Mouse (Mus musculus) c-Kit-positive CD71-positive TER-119-negative erythroid progenitor cells, embryonic 14.5 days (primary cell): ENCODE data around the gene Cyp46a1.

ENCODE experiments used
- DNase-seq: peaks from one replicate; pipeline ENCODE4 v3.0.0-alpha.2; 2013; ENCODE audit warnings: low read depth

The Cyp46a1 gene

DNA sequence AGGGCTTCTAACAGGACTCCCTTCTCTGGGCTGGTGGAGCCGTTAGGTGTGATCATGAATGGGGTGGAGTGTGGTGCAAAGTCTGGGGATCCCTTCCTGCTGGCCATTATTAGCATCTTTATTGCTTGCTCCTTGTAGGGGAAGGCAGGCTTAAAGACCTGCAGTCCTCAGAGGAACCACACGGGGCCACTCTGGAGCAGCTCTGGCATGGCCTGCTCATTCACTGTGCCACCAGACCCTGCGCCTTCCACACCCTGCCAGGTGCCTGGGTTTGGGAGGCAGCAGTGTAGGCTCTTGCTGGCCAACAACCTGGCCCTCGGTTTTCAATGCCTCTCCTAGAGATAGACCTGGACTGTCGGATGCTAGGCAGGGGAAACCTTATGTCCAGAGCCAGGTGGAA is 29.6 kb downstream of the Cyp46a1 start:
- DNase-seq: peak; percentile 9

DNA sequence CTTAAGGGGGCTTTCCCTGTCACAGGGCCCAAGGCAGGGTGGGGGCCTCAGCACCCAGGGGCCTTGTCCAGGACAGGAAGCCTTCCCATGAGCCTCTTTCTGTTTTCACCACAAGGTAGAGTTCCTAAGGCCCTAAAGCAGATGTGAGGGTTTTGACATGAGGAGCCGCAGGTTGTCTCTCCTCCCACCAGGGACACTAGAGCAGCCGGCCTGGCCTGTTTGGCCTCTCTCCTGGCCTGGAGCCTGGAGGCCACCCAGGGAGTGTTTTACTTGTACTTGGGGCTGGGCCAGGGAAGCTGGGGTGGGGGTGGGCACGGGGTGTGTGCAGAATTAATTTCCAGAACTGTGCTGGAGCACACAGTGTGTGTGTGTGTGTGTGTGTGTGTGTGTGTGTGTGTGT is 31.2 kb downstream of the Cyp46a1 start:
- DNase-seq: no peak

DNA sequence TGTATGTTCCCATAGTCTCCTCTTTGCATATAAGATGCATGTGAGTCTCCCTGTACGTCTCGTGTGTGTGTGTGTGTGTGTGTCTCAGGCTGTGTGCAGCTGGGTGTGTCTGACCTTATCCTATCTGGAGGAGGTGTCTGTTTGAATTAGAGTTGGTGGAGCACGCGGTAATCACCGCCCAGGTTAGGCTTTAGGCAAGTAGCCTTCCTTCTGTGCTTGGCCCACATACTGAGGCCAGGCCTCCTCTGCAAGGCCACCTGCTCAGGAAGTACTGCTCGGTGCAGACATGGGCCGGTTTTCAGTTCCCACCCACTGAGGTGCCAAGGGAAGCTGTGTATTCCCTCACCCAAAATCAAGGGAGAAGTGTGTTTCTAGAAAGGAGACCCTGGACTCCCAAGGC is 31.7 kb downstream of the Cyp46a1 start:
- DNase-seq: no peak

DNA sequence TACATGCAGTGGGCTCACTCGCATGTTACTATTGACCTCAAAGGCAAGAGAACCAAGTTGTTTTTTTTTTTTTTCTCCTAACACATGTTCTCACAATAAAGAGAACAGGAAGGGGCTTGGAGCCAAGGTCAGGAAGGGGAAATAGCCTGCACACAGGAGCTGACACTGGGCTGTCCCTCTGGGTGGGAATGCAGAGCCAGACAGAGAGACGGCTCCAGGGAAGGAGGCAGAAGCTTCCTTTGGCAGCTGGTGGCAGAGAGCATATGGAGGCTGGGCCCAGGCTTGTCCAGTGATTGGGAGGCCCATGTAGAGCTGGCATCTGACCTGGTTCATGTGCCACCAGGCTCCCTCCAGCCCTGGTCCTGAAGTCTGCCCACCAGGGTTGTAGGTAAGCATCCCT is 33.7 kb downstream of the Cyp46a1 start:
- DNase-seq: no peak

DNA sequence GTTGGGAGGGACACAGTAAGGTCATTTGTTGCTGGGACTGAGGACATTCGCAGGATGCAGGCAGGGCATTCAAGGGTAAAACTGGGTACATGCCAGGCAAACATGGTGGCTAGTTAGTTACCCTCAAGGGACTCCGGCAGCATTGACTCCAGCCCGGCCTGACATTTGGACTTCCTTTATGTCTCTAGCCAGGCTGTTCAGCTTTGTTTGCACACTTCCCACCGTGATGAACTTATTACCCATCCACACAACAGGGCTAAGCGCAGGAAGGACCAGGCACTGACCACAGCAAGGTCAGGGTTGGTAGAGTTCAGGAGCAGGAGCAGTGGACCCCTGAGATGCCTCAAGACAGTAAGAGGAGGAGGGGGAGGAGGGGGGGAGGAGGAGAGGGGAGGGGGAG is 34.7 kb downstream of the Cyp46a1 start:
- no peak for DNase-seq

DNA sequence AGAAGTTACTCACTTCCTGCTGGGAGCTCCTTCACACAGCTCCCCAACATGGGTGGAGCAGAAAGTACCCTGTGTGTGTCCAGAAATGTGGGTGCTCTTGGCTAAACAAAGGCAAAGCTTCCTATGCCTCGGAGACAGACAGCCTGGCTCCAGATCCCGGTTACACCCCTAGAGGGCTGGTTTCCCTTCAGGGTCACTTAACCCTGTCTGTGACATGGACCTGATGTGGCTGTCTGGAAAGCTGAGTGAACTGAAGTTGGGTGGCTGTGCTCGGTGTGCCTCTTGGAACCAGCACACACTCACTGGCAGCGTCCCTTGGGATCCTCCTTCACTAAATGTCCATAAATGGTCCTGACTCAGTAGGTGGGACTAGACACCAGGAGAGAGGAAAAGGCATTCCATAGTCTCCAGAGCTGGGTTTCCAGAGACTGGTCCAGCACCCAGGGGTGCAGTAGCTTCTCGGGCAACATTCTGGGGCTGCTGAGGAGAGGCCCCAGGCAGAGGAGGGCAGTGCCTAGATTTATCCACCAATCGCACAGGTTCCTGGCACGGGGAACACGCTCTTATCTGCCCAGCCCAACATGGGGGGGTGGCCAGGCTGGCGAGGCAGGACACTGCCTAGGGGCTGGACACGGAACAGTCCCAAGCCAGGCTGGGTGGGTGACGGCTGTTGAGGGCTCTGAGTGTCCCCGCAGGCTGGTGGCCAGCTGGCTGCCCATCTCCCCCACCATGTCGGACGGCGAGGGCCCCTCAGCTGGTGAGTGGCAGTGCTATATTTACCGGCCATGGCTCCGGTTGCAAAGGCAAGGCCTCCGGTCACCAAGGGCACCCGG is 36.6 kb downstream of the Cyp46a1 start, which contains the start of gene Eml1:
Gene Eml1 (plus strand): TSS at position 362 of the 833 bp plus-strand sequence.
- DNase-seq: no peak

DNA sequence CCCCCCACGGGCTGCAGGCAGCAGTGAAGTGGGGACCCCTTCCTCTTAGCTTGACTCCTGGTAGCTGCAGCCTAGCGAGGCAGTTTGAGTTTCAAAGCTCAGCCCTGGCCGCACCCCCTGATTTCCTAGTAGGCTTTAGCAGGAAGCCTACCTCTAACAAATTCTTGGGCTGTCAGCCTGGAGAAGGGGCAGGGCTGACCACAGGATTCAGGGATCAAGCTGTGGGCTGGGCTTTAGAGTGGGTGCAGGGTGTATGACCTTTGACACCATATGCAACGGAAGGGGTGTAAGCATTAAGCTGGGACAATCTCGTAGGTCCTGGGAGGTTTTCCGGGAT is 37.2 kb downstream of the Cyp46a1 start:
- no peak for DNase-seq

DNA sequence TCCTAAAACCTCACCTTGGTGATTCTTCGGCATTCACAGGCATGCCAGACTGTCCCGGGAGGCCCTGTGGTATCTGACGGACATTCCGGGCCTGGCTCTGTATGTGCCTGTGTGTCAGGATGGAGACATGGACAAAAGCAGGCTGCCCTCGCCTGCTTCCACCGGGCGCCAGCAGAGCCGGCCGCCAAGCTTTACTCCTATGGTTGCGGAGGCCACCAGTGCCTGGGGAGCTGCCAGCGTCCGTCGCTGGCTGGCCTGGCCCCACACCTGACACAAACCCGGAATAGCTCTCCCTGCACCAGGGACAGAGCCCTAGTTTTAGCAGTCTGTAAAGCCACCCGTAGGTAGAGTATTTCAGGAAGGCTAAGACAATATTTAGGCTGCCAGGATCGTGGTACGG is 38.1 kb downstream of the Cyp46a1 start:
- no peak for DNase-seq

DNA sequence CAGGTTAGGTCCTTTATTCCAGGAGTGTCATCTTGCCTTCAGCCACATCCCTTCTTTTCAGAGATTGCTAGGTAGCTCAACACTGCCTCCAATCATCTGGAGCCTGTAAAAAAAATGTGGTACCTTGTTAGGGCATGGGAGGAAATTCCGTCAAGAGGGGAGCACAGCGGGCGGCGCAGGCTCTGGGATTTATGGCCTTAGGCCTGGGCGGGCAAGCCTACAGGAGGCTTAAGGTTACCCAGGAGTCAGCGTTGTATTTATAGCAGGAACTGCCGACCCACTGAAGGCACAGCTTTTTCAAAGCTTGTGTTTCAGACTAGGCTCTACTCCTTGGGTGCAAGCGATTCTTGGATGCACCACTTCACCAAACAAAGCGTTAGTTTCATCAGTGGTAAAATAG is 39.4 kb downstream of the Cyp46a1 start:
- no peak for DNase-seq

DNA sequence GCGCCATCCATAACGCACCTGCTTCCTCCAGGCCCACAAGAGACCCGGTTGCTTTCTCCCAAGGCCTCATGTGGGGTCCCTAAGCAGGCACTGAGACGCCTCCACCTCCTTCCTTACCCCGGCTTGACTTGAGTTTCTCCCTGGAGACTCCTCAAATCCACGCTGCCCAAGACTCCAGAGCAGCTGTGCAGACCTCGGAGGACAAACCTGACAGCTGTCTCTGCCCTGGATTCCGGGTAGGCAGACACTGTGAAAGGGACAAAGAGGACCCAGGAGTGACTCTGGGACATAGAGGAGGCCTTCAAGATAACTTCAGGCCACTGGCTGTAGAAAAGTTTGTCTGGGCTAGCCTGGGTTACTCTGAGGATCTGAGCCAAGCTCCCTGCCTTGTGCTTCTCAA is 40.5 kb downstream of the Cyp46a1 start:
- no peak for DNase-seq

DNA sequence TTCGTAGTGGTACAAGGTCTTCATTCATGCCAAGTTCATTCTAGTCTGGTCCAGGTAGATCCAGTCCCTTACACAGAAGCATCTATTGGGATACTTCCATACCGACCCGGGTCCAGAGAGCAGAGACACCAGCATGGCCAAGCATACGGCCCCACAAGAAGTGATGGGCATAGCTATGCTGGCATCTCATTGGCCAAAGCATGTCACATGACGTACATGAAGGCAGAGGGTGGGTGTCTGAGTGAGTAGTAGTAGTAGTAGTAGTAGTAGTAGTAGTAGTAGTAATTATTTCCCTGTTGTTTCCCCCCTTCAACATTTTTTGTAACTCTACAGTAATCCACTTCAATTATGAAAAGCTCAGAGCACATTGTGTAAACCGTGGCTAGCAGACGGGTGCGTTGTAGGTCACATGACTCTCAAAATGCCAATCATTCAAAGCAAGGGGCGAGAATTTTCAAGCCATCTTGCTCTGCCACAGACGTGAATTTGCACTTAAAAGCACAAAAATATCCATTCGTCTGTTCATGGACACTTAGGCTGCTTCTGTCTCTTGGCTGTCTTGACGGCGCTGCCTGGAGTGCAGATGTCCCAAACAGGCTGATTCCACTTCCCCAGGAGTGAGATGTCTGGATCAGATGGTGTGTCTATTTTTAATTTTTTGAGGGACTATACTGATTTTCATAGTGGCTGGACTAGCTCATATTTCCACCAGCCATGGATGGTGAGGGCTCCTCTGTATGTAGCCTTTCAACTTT is 44.4 kb downstream of the Cyp46a1 start:
- DNase-seq: no peak

DNA sequence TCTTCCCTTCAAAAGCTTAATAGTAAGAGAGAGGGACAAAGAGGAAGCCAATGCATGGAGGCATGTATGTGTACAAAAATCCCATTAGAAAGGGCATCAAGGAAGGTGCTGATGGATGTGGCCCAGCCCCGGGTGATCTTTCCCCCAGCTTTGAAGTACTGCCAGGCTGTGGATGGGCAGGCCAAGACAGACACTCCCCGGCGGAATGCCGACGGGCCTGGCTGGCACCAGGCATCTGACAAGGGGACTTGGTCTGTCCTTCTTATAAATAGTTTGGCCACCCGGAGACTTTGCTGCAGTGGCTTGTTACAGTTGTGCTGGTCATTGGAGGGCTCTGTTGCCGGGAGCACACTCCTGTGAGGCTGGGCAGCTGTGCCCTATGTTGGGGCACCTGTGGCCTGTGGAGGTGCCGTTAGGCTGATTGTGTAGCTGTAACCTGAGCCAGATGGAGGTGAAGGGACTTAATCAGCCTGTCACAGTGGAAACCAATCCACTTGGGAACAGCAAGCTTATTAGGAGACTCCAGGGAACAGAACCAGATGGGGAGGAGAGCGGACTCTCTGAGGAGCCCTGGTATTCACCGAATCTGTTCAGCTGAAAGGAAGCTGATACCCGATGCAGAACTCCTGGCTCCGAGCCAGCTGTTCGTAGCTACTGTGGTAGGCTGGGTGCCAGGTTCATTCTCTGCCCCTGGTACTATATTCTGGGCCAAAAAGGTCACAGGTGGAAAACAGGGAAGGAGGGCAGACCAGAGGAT is 52.5 kb downstream of the Cyp46a1 start:
- no peak for DNase-seq

DNA sequence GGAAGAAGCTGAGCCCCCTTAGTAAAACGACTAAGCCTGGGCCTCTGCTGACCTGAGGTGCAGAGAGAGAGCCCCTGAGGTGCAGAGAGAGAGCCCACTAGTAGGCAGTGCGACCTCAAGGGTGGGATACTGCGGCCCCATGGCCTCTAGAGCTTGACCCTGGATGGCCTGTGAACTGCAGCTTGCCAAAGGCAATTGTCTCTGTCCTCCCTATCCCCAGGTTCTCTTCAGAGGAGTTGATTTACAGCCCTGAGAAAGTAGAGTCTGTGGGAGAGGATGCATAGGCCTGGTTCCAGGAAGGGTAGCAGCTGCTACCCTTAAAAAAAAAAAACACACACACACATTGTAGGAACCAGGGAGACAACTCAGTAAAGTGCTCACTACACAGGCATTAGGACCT is 55.5 kb downstream of the Cyp46a1 start:
- DNase-seq: no peak

DNA sequence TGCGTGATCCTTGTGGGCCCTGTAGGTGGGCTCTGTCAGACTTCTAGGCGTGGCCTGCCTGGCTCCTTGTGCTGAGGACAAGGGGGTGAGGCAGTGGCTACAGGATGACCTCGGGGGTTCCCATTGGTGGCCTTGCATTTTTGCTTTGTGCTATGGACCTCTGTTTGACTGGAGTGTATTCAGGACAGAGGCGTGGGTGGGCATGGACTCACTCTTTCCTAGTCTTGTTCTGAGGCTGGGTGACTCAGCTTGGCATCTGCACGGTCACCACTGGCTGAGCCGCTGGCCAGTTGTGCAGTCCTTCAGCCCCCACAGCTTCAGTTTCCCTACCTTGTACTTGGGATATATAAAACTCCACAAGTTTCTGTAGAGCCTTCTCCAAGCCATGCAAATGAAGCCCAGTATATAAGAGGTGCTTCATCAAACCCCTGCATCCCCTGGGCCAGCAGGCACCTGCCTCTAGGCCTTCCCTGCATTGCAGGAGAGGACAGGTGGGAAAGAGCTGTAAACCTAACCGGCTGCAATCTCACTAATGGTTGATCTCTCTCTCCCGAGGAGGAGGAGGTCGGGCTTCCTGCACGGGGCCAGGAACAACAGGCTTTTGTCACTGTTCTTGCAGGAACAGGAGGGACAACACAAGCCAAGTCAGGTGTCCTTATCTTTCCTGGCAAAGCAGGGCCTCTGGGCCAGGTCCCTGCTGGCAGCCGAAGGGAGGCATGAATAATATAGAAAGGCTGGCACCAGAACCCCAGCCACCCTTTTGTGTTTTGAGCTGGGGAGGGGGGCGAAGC is 58.3 kb downstream of the Cyp46a1 start:
- DNase-seq: no peak

DNA sequence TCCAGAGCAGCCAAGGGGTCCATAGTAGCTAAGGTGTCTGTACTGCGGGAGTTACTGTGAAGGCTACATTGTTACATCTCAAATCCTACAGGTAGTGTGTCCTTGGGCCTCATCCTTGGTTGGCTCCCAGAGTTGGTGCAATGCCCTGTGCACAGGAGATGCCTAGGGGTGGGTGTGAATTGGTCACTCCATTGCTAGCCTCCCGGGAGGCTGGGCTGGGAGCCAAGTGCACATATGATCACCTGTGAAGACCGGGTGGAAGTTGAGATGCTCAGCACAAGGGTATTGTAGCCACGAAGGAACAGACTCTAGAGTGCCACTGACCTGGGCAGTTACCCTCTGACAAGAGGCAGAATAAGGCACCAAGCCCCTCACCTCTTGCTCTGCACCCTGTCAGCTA is 58.9 kb downstream of the Cyp46a1 start:
- no peak for DNase-seq

DNA sequence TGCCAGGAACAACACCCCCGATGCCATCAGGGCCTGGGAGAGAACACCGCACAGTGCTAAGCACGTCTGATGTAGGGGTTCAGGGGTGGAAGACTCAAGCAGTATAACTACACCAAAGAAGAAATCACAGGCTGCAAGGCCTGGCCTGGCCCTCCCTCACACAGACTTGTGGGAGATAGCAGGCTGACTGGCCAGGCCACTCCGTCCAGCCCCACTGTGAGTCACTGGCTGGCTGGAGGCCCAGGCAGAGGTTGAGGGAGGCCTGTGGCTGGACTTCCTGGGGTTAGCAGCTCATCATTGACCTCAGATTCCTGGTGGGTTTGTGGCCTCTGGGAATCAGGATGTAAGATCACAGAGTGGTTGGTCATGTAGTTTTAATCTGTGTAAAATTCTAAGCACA is 59.5 kb downstream of the Cyp46a1 start:
- no peak for DNase-seq

DNA sequence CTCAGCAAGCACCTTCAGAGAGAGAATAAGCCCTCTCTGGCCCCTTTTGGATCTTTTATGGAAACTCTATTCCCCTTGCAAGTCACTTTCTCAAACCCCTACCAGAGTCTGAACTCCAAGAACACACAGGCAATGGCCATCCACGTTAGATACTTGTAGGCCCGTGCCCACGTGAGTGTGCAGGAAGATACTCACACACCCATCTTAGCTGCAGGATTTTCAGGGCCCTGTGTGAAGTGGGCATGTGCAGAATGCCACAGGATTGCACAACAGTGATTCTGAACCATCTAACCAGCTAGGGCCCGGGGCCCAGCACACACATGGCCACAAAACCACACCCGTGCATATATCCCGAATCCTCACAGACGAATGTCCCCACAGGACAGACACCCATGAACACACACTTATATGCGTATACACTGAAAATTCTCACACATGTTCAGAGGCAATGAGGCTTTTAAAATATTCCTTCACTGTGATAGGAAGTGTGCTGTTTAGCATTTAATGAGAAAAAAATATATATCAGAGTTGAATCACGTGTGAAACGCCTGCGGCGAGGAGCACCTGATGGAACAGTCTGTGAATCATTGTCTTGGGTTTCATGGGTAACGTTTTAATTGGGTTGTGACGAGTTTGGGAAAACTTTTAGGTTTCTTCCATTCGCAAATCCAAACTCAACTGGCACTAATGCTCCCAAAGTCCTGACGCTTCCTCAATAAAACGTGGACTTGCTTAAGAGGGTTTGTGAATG is 60.5 kb downstream of the Cyp46a1 start:
- no peak for DNase-seq

DNA sequence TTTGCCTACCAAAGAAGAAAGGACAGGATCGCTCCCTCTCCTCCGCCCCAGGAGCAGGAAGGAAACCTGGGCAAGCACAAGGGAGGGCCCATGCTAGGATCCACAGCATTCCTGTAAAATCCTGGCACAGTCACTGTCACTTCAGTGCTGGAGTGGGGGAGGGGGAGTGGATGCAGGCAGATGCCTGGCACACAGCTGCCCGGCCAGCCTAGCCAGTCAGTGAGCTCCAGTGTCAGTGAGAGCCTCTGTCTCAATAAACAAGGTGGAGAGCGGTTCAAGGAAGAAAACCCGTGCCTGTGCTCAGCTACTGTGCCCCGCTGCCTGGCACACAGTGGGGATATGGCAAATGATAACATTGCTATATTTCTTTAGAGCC is 61.1 kb downstream of the Cyp46a1 start:
- DNase-seq: no peak

DNA sequence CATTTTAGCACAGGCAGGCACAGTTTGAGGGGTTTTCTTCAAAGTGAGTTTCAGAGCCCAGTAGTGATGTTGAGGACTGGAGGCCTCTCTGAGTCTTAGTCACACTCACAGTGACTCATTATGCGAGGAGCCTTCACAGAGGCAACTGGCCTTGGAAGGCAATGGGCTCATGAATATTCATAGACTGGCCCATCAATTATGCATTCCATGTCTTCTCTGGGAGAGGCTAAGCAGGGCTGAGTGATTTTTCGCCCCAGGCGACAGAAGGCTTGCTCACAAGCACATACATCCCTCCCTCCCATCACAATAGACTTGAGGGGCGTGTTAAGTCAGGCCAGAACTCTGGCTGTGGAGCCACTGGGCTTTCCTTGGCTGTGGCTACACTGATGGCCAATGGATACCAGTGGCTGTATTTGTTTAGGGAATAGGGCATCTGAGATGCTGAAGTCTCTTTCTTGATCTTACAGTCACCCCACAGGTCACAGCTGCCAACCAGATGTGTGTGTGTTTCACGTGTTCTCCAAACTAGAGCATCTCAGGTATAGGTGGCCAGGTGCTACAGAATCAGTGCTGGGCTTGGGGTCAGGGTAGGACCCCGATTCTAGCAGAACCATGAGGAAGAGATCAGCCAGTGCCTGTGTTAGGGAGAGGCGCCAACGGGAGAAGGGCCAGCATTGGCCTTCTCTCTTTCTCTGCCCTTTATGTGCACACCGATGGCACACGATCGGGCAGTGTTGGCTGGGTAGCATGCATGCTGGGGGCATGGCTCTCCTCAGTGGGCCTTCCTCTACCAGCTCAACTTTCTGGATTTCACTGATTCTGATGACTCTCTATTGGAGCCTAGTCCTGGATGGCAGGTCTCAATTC is 62.1 kb downstream of the Cyp46a1 start:
- DNase-seq: no peak

DNA sequence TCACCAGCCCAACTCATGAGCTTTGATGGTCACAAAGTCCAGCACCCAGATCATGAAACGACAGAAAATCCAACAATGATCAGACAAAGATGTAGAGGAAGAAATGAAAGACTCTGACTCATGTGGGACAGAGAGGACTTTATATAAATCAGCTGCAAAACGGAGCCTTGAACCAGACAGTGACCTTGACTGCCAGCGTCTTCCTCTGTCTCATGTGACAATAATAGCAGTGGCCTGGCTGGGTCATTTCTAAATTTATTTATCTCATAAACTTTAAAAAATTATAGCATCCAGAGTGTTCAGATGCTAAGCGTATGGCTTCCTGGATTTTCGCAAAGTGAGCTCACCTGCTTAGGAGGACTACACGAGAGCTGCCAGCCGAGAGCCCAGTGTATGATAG is 64.5 kb downstream of the Cyp46a1 start:
- DNase-seq: no peak
